Mouse (Mus musculus) embryonic facial prominence, embryonic 15.5 days (tissue): ENCODE measurements around the gene Unc5cl. TPM values are rescaled to one million over a fixed set of nuclear protein-coding genes. Genes with fewer than 3 reads are reported as not detected.

Experiments
- ATAC-seq: fragments of 200-750 bp; cut with Nextera tagmentation; 2 replicates; pipeline ENCODE4 v1.8.0; 2017; ENCODE audit warnings: low read depth, moderate TSS enrichment; ENCODE audit not compliant: insufficient number of reproducible peaks, low FRiP score, low TSS enrichment
- H3K27ac ChIP-seq: fragments of 300-500 bp; sonication (generic); replicated peaks from 2 replicates; pipeline ENCODE4 v1.5.1; 2015; ENCODE audit warnings: mild to moderate bottlenecking, inconsistent platforms
- H3K27me3 ChIP-seq: fragments of 300-500 bp; sonication (generic); 2 replicates; pipeline ENCODE4 v1.6.1; 2015; ENCODE audit warnings: inconsistent platforms
- H3K36me3 ChIP-seq: fragments of 300-500 bp; sonication (generic); 2 replicates; pipeline ENCODE4 v1.6.1; 2015; ENCODE audit warnings: mild to moderate bottlenecking, inconsistent platforms
- H3K4me1 ChIP-seq: fragments of 300-500 bp; sonication (generic); 2 replicates; pipeline ENCODE4 v1.6.1; 2015; ENCODE audit warnings: inconsistent platforms
- H3K4me2 ChIP-seq: fragments of 300-500 bp; sonication (generic); replicated peaks from 2 replicates; pipeline ENCODE4 v1.6.1; 2015; ENCODE audit warnings: mild to moderate bottlenecking, inconsistent platforms
- H3K4me3 ChIP-seq: fragments of 300-500 bp; sonication (generic); replicated peaks from 2 replicates; pipeline ENCODE4 v1.5.1; 2015; ENCODE audit warnings: mild to moderate bottlenecking, inconsistent platforms
- H3K9ac ChIP-seq: fragments of 300-500 bp; sonication (generic); 2 replicates; pipeline ENCODE4 v1.6.1; 2015; ENCODE audit warnings: inconsistent platforms
- H3K9me3 ChIP-seq: fragments of 300-500 bp; sonication (generic); replicated peaks from 2 replicates; pipeline ENCODE4 v1.6.1; 2016; ENCODE audit warnings: inconsistent platforms
- WGBS: fragments of 180-500 bp; shearing (Covaris S2); methylation state at CpG from one replicate; pipeline ENCODE4 v1.1.7; 2015; 5-methylcytosine and 5-hydroxymethylcytosine counted together
- polyA plus RNA-seq: library from polyadenylated mRNA; unstranded; fragments of >200 nt; fragmentation: Nextera tagmentation; extraction: Ambion mirVana; gene quantifications from 2 replicates; pipeline ENCODE4 v1.2.1, GENCODE M21; 2015

The Unc5cl gene
- polyA plus RNA-seq, 1 experiment from 2014 or later: not detected

- 37% methylated on average over 18 of the region's 18 CpGs for WGBS
- H3K27ac ChIP-seq: no peak overlapping the region
- no peaks in the 10 kb centered on the region for H3K9me3 ChIP-seq
- no peak overlapping the region for H3K9ac ChIP-seq
- H3K4me3 ChIP-seq: no peak overlapping the region
- H3K4me2 ChIP-seq: no peak overlapping the region
- no peaks in the 10 kb centered on the region for H3K4me1 ChIP-seq
- no peaks in the 10 kb centered on the region for H3K27me3 ChIP-seq
- no peak for ATAC-seq
- H3K36me3 ChIP-seq: no peaks in the 10 kb centered on the region
Observed at GRCm38 (mm10) chr17:48512614-48513281, 58.0 kb downstream of the Unc5cl start.

- H3K9ac ChIP-seq: no peak overlapping the region
- H3K27me3 ChIP-seq: no peaks in the 10 kb centered on the region
- H3K27ac ChIP-seq: no peak overlapping the region
- no peak overlapping the region for H3K4me2 ChIP-seq
- H3K4me3 ChIP-seq: no peak overlapping the region
- no peaks in the 10 kb centered on the region for H3K9me3 ChIP-seq
- ATAC-seq: no peak
- H3K4me1 ChIP-seq: no peaks in the 10 kb centered on the region
- WGBS: 56% methylated on average over 4 of the region's 4 CpGs
- no peaks in the 10 kb centered on the region for H3K36me3 ChIP-seq
Observed at GRCm38 (mm10) chr17:48514613-48515012, 59.9 kb downstream of the Unc5cl start.

GRCm38 (mm10) chr17:48519046-48519445 is 64.3 kb downstream of the Unc5cl start:
- Histone ChIP-seq H3K4me2 (no peak overlapping the region), H3K36me3 (no peaks in the 10 kb centered on the region), H3K9me3 (no peaks in the 10 kb centered on the region), H3K4me1 (no peaks in the 10 kb centered on the region), H3K27ac (no peak overlapping the region), H3K9ac (no peak overlapping the region), H3K27me3 (no peaks in the 10 kb centered on the region), H3K4me3 (no peak overlapping the region)
- no peak; the same call in 1 of the 2 replicates for ATAC-seq
- WGBS: 82% methylated on average over 7 of the region's 7 CpGs

GRCm38 (mm10) chr17:48520352-48520751 is 65.7 kb downstream of the Unc5cl start:
- 93% methylated on average over 3 of the region's 3 CpGs for WGBS
- H3K9me3 ChIP-seq: no peaks in the 10 kb centered on the region
- H3K27ac ChIP-seq: no peak overlapping the region
- no peak for ATAC-seq
- no peak overlapping the region for H3K9ac ChIP-seq
- H3K4me1 ChIP-seq: no peaks in the 10 kb centered on the region
- no peak overlapping the region for H3K4me3 ChIP-seq
- no peaks in the 10 kb centered on the region for H3K36me3 ChIP-seq
- H3K4me2 ChIP-seq: no peak overlapping the region
- H3K27me3 ChIP-seq: no peaks in the 10 kb centered on the region

- 88% methylated on average over 2 of the region's 2 CpGs for WGBS
- Histone ChIP-seq H3K4me1 (no peaks in the 10 kb centered on the region), H3K4me3 (no peak overlapping the region), H3K27me3 (no peaks in the 10 kb centered on the region), H3K9me3 (no peaks in the 10 kb centered on the region), H3K4me2 (no peak overlapping the region), H3K36me3 (no peaks in the 10 kb centered on the region), H3K27ac (no peak overlapping the region), H3K9ac (no peak overlapping the region)
- no peak for ATAC-seq
Observed at GRCm38 (mm10) chr17:48523056-48523455, 68.4 kb downstream of the Unc5cl start.

- ATAC-seq: no peak
- Histone ChIP-seq H3K4me1 (no peaks in the 10 kb centered on the region), H3K4me3 (no peak overlapping the region), H3K9ac (no peak overlapping the region), H3K4me2 (no peak overlapping the region), H3K27ac (no peak overlapping the region), H3K9me3 (no peaks in the 10 kb centered on the region), H3K36me3 (no peaks in the 10 kb centered on the region), H3K27me3 (no peaks in the 10 kb centered on the region)
- 46% methylated on average over 14 of the region's 14 CpGs for WGBS
Observed at GRCm38 (mm10) chr17:48533844-48534705, 79.4 kb downstream of the Unc5cl start.

- Histone ChIP-seq H3K9ac (no peak overlapping the region), H3K4me3 (no peak overlapping the region), H3K4me1 (no peaks in the 10 kb centered on the region), H3K27me3 (no peaks in the 10 kb centered on the region), H3K36me3 (no peaks in the 10 kb centered on the region), H3K9me3 (no peaks in the 10 kb centered on the region), H3K27ac (no peak overlapping the region), H3K4me2 (no peak overlapping the region)
- 76% methylated on average over 5 of the region's 5 CpGs for WGBS
- ATAC-seq: no peak
Observed at GRCm38 (mm10) chr17:48538328-48538727, 83.6 kb downstream of the Unc5cl start.

- Histone ChIP-seq H3K4me1 (no peaks in the 10 kb centered on the region), H3K9me3 (no peaks in the 10 kb centered on the region), H3K4me3 (no peak overlapping the region), H3K9ac (no peak overlapping the region), H3K4me2 (no peak overlapping the region), H3K36me3 (no peaks in the 10 kb centered on the region), H3K27ac (no peak overlapping the region), H3K27me3 (no peaks in the 10 kb centered on the region)
- 89% methylated on average over 17 of the region's 17 CpGs for WGBS
- ATAC-seq: no peak
Observed at GRCm38 (mm10) chr17:48539326-48539725, 84.6 kb downstream of the Unc5cl start.

- Histone ChIP-seq H3K27ac (no peak overlapping the region), H3K9ac (no peak overlapping the region), H3K36me3 (no peaks in the 10 kb centered on the region), H3K27me3 (no peaks in the 10 kb centered on the region), H3K4me2 (no peak overlapping the region), H3K4me3 (no peak overlapping the region), H3K9me3 (no peaks in the 10 kb centered on the region), H3K4me1 (no peaks in the 10 kb centered on the region)
- 65% methylated on average over 11 of the region's 11 CpGs for WGBS
- ATAC-seq: no peak
Observed at GRCm38 (mm10) chr17:48542733-48543132, 88.0 kb downstream of the Unc5cl start.

- no peak overlapping the region for H3K9ac ChIP-seq
- H3K9me3 ChIP-seq: no peaks in the 10 kb centered on the region
- no peaks in the 10 kb centered on the region for H3K27me3 ChIP-seq
- H3K4me3 ChIP-seq: no peak overlapping the region
- H3K4me1 ChIP-seq: no peaks in the 10 kb centered on the region
- ATAC-seq: no peak
- no peak overlapping the region for H3K27ac ChIP-seq
- no peak overlapping the region; the same call in 1 of the 2 replicates for H3K4me2 ChIP-seq
- H3K36me3 ChIP-seq: no peaks in the 10 kb centered on the region
- 57% methylated on average over 15 of the region's 15 CpGs for WGBS
Observed at GRCm38 (mm10) chr17:48543301-48543765, 88.6 kb downstream of the Unc5cl start.

- H3K4me3 ChIP-seq: no peak overlapping the region
- H3K4me1 ChIP-seq: no peaks in the 10 kb centered on the region
- H3K9ac ChIP-seq: no peak overlapping the region
- no peak overlapping the region for H3K27ac ChIP-seq
- H3K9me3 ChIP-seq: no peaks in the 10 kb centered on the region
- H3K36me3 ChIP-seq: no peaks in the 10 kb centered on the region
- no peaks in the 10 kb centered on the region for H3K27me3 ChIP-seq
- WGBS: 71% methylated on average over 9 of the region's 9 CpGs
- ATAC-seq: no peak
- no peak overlapping the region for H3K4me2 ChIP-seq
Observed at GRCm38 (mm10) chr17:48544722-48545121, 90.0 kb downstream of the Unc5cl start.
